10 mouse cellular contexts compared by ENCODE assay signal in genomic region chr2:153496898-153497297, GRCm38 (mm10). TPM values are rescaled to one million over a fixed set of nuclear protein-coding genes. Genes with fewer than 3 reads are reported as not detected.
DNase-seq lines count a peak whose midpoint lies in the region; ATAC-seq lines count a peak whose summit lies in the region.
"Had no signal": no experiment of that assay in that cellular context is flagged by ENCODE, and none has a peak within 500 bp of the region (broad histone marks: within the 10 kb centered on the region; RNA-seq: fewer than 3 reads in every experiment).

No protein-coding gene starts in this region.

- no peaks in the 10 kb centered on the region for H3K36me3 ChIP-seq in hindbrain, embryonic 13.5 days
- H3K36me3 ChIP-seq: embryonic facial prominence, embryonic 13.5 days had no signal

- H3K9ac ChIP-seq in hindbrain, embryonic 13.5 days = peak overlapping the region; percentile 55
- H3K9ac ChIP-seq: embryonic facial prominence, embryonic 13.5 days had no signal

- peak overlapping the region; percentile 78 for H3K27ac ChIP-seq in hindbrain, embryonic 13.5 days
- H3K27ac ChIP-seq: embryonic facial prominence, embryonic 13.5 days had no signal

- no peaks in the 10 kb centered on the region for H3K9me3 ChIP-seq in hindbrain, embryonic 13.5 days
- H3K9me3 ChIP-seq: embryonic facial prominence, embryonic 13.5 days had no signal

- peaks cover 28% of the 10 kb centered on the region for H3K27me3 ChIP-seq in hindbrain, embryonic 13.5 days

- H3K4me3 ChIP-seq in hindbrain, embryonic 13.5 days = no peak overlapping the region
- H3K4me3 ChIP-seq: embryonic facial prominence, embryonic 13.5 days had no signal

- WGBS in hindbrain, embryonic 13.5 days = 15% methylated on average over 13 of the region's 13 CpGs

- peaks cover 58% of the 10 kb centered on the region for H3K4me1 ChIP-seq in hindbrain, embryonic 13.5 days (replicated peaks)

- ATAC-seq in hindbrain, embryonic 13.5 days (ENCODE audit: low FRiP score) = peak; percentile 6; the same call in 1 of the 2 replicates

- H3K4me2 ChIP-seq in hindbrain, embryonic 13.5 days = no peak overlapping the region
- H3K4me2 ChIP-seq: embryonic facial prominence, embryonic 13.5 days had no signal

- DNase-seq in kidney, postnatal 4 days = peak; percentile 29 to 63
- DNase-seq in kidney, adult 8-10 months = no peak
- DNase-seq in cerebellum, postnatal 14 days = peak; percentile 86 to 87
- DNase-seq in neural tube, embryonic 10.5 days (ENCODE audit: extremely low spot score, low spot score) = peak; percentile 55
- no peak for DNase-seq in B cell, adult 2 months
- no peak for DNase-seq in MN1 (ENCODE audit: low spot score)
- no peak for DNase-seq in left cerebral cortex, adult 8-10 months (ENCODE audit: low spot score in 2 of 2)

RNA-seq across cellular contexts. Expression of gene 4930404H24Rik, which starts 4.3 kb away (rescaled TPM):
- not detected in 2 replicates for polyA plus RNA-seq in hindbrain, embryonic 13.5 days (2015; fragmentation: Nextera tagmentation; extraction: Ambion mirVana)
- total RNA-seq in left cerebral cortex, adult 8-10 months (2022) = not detected
- total RNA-seq: layer of hippocampus, postnatal 14 days had no signal
- polyA plus RNA-seq: embryonic facial prominence, embryonic 13.5 days had no signal

RNA-seq across cellular contexts. Expression of gene Nol4l, which starts 32.9 kb away (rescaled TPM):
- polyA plus RNA-seq in hindbrain, embryonic 13.5 days (2015; fragmentation: Nextera tagmentation; extraction: Ambion mirVana) = 42.4 and 43.8 TPM in 2 replicates
- 10 to 100 TPM; 41.1 to 48.9 (median 45.1) TPM for total RNA-seq in left cerebral cortex, adult 8-10 months (2022)

Comparison
In these comparisons a context has a peak if more than half of its experiments do, and no peak if none do; other contexts are left out.
1. DNase-seq: peak in kidney, postnatal 4 days (2 of 2), cerebellum, postnatal 14 days (2 of 2) and neural tube, embryonic 10.5 days (single experiment); none in kidney, adult 8-10 months (0 of 2), B cell, adult 2 months (0 of 2), MN1 (single experiment) and left cerebral cortex, adult 8-10 months (0 of 2).